Mouse (Mus musculus) thymus, postnatal 10 days (tissue): Measurements from ENCODE around the gene Pdk2.
A peak's percentile ranks its signal among the peaks of the same experiment; 100 is the strongest.
"Not testable (repeated sequence)": the region's sequence is repeated elsewhere in the genome, so short reads cannot be mapped to it uniquely, and the experiment has no call there.

Source experiments
- DNase-seq, 2 experiments: peaks; one replicate each; pipeline ENCODE4 v3.0.0; 2021; ENCODE audit warnings: low spot score in 2 of 2

Pdk2 gene

GRCm38 (mm10) chr11:95026849-95027248, 14.3 kb downstream of the Pdk2 start:
- no peak for DNase-seq

GRCm38 (mm10) chr11:95026090-95026542, 15.0 kb downstream of the Pdk2 start:
- DNase-seq, result no peak

DNA sequence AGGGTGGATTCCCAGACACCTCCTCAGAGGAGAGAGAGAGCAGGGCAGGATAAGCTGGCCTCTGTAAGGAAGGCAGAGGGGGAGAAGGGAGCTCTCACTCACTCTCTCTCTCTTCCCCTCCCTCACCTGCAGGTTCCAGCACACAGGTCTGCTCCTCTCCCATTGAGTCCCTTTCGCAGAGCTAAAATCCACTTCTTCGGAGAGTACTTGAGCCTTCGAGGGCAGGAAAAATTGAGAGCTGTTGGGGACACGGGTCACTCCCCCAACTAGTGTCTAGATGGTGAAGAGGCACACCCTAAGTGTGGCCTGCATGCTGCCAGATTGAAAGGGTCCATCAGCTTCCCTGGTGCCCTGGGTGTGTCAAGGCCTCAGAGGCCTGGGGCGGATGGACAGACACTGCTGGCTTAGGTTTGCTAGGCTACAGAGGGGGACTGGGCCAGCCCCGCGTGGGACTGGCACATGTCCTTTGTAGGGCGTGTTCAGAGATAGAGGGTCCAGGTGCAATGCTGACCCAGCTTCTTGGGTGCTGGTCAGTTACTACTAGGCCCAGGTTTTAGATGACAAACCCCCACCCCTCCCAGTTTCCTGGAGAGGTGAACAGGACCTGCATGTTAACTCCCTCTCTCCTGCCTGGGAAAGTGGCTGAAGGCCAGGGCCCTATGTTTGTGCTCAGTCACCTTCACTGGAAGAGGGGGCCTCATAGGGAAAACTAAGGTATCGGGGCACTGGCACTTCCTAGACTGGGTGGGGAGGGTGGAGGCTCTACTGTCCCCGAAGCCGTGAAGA, 15.7 kb downstream of the Pdk2 start:
- DNase-seq, result no peak

DNA sequence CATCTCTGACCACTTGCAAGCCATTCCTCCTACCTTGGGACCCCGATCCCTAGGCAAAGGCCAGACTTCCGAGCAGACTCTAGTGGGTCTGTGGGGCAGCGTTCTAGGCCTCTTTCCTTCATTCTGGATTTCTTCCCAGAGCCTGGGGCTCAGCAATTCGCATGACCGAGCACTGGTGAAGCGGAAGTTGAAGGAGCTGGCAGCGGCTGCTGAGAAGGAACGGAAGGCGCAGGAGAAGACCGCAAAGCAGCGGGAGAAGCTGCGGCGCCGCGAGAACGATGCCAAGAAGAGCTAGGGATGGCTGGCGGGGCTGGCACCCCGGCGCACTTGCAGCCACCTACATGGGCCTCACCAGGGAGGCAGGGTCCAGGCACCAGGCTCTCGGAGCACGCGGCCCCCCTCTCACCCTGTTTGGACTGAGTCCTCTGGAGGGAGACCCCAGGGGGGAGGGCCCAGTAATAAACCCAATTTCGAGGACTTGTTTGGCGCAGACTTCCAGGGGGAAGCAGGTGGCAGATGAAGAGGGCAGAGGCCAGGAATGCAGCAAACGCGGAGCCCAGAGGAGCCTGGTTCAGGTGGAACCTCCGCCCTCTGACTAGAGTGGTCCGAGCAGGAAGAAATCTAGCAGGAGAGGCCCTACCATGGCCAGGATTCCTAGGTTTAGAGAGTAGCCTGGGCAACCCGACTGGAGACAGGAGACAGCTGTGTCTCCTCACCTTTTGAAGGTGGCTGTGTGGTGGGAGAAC, 16.5 kb downstream of the Pdk2 start:
- no peak for DNase-seq

- DNase-seq, result no peak
Observed at GRCm38 (mm10) chr11:95023481-95023880, 17.7 kb downstream of the Pdk2 start.

DNA sequence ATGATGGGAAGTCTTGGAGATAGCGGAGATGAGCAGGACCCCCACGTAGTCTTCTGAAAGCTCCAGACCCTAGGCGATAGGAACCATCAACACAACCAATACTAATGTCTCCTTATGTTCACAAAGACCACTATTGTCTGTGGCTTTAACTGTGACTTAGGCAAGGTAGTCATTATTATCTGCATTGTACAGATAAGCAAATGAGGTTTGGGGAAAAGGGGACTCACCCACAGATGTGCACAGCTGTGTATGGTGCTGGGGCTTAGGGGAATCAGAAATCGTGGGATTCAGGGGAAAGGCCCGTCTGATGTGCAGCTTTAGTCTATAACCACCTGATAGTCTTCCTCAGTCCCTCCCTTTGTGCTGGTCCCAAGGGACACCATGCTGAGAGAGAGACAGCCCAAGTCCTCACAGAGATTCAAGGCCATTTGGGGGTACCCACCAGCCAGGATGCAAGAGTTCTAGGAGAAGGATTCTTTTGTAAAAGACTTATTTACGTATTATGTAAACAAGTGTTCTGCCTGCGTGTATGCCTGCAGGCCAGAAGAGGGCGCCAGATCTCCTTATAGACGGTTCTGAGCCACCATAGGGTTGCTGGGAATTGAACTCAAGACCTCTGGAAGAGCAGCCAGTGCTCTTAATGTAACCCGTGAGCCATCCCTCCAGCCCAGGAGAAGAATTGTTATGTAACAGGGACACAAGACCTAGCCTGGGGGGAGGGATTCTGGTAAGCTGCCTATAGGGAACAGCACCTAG, 18.7 kb downstream of the Pdk2 start:
- DNase-seq, result no peak

GRCm38 (mm10) chr11:95015484-95015883, 25.7 kb downstream of the Pdk2 start:
- no peak for DNase-seq

DNA sequence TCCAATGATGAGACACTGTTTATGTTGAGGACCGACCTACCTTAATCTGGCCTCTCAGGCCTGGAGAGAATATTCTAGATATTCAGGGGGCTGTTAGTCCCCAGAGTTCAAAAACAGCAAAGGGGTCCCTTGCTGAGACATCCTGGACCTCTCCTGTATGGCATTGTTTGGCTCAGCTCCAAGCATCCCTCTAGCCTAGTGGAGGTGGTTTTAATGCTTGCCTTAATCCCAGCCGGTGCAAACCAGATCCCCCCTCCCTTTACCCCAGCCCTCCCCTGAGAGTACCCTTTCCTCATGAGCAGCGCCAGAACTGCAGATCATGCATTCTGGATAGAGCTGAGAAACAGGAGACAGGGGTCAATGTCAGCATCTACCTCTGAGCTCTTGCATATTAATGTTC, 28.7 kb downstream of the Pdk2 start:
- DNase-seq, result no peak

DNA sequence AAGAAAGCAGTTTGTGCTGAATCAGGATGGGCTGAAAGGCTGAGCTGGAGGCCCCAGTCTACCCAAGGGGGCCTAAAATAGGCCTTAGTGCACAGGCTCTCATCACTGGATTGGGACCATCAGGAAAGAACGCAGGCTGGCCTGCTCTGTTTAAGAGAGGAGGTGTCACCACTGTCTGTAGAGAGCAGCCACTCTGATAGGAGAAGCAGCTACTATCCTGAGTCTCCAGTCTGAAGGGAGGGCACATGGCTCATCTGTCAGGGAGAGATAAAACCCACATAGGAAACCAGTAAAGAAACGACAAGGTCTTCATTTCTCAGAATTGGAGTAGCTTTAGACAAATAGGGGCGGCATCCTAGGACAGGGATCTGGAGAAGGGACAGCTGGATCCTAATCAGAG, 29.1 kb downstream of the Pdk2 start:
- no peak for DNase-seq

GRCm38 (mm10) chr11:95011416-95011815, 29.7 kb downstream of the Pdk2 start:
- no peak for DNase-seq

- DNase-seq, result not testable (repeated sequence)
Observed at GRCm38 (mm10) chr11:95010841-95011403, 30.2 kb downstream of the Pdk2 start.

GRCm38 (mm10) chr11:95010141-95010739, 30.9 kb downstream of the Pdk2 start:
- no peak for DNase-seq

- DNase-seq, result no peak
Observed at GRCm38 (mm10) chr11:95009629-95010014, 31.5 kb downstream of the Pdk2 start, which contains the start of gene Samd14. Gene Samd14 (plus strand): TSS chr11:95009879.

DNA sequence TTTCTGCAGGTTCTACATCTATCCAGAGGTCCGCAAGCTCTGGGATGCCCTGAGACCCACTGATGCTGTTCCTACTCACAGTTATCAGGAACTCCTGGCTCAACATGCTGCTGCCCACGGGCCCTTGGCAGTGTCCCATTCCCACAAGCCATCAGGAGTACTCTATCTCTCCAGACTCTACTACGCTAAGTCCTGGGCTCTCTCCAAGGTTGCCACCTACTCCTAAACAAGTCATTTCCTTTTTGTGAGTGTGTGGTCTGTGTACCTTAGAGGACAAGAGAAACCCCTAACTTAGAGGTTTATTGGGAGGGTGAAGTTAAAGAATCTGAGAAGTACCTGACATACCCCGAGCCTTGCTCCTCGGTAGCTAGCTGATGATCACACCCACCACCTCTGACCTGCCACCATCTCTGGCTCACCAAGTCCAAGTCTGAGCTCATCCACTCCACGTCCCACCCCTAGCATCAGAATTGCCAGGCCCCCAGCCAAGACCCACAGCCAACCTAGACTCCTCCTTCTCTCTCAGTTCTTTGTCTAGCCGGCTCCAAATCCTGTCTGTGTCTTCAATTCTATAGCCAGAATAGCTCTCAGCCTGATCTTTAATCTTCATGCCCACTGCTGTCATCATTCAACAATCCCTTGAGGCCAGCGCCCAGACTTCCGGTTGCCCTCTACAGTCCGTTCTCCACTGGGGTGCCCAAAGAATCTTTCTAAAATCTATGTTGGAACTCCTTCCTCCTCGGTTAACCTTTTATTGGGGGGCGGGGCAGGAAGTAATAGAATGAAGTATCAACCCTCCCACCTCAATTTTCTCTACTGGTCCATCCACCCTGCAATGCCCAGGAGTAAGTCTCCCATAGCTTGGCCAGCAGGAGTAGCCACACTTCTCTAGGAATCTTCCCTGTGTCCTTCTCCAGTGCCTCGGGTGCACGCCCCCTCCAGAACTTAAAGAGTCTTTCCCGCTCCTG, 32.2 kb downstream of the Pdk2 start:
- no peak for DNase-seq

DNA sequence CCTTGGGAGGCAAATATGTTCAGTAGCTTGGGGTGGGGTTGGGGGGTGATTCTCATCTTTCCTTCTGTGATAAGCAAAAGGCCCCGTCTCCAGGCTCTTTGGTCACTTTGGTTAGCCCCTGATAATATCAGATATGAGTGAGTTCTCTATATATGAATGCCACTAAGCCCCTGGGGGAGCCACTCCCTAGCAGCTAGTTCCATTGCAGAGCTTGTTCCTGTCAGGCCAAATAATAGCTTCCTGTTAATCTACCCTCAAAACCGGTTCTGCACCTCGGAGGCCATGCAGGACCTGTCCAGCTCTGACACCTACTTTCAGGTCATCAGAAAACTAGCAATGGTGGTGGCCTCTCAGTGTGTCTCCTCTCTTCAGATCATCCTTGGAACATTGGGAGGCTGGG, 33.7 kb downstream of the Pdk2 start:
- DNase-seq, result no peak

- DNase-seq, result peak; percentile 68 to 76
Observed at GRCm38 (mm10) chr11:95006525-95007219, 34.5 kb downstream of the Pdk2 start.

DNA sequence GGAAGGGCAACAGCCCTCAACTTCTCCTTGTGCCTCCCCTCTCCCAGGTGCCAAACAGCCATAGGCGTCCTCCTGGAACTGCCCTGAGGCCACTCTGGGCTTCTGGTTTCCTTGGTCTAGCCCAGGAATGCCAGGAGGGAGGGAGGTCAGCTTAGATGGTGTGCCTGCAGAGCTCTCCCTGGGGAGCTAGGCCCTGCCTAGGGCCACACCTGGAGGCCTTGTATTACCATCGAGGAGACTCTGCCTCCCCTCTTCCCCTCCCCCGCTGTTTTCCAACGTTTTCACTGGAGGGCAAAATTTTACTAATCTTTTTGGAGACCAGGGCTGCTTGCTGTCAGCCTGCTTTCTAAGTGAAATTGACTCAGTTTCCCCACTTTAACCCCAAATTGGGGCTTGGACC, 35.1 kb downstream of the Pdk2 start:
- no peak for DNase-seq

- DNase-seq, result no peak
Observed at GRCm38 (mm10) chr11:95004937-95005198, 36.3 kb downstream of the Pdk2 start.

- no peak for DNase-seq
Observed at GRCm38 (mm10) chr11:95004136-95004936, 36.8 kb downstream of the Pdk2 start.
